Mouse (Mus musculus) stomach, postnatal 0 days (tissue): ENCODE results near the gene Slc24a3.

ENCODE experiments used
- CTCF ChIP-seq: IDR thresholded peaks from 2 replicates; pipeline ENCODE4 v1.5.1; 2016; ENCODE audit warnings: antibody characterized with exemption, low read depth, mild to moderate bottlenecking, moderate library complexity
- EP300 ChIP-seq: optimal IDR thresholded peaks from 2 replicates; pipeline ENCODE3; 2016; ENCODE audit warnings: antibody characterized with exemption

DNA sequence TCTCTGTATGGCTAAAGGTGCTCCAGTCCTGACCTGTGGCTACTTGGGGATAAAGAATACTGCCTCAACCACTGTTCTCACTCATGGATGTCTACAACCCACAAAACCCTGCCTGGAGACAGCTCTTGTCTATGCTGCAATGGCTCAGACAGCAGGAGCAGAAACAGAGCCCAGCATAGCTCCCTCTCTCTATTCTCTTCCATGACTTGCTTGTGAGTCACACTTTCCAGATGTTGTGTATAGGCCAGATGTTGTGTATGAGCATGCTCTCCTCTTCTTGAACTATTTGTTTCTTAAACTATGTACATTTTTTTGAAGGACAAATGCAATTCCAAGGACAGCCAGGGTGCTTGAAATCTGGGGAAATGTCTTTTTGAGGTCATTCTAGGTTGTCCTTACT is 101.4 kb downstream of the Slc24a3 start:
- no peak for TF ChIP-seq EP300
- no peak for TF ChIP-seq CTCF
